Mouse (Mus musculus) urinary bladder, postnatal 25 days (tissue): ENCODE measurements around the gene Mau2.
"Not testable (repeated sequence)": the region's sequence is repeated elsewhere in the genome, so short reads cannot be mapped to it uniquely, and the experiment has no call there.

Source experiments
- DNase-seq: peaks from one replicate; pipeline ENCODE4 v3.0.0; 2022; ENCODE audit warnings: low spot score

Mau2 gene

GRCm38 (mm10) chr8:70042583-70043455, at the start of gene Mau2, which contains the start of gene Sugp1:
Gene Mau2 (minus strand): TSS chr8:70042734.
Gene Sugp1 (plus strand): TSS chr8:70042813.
- DNase-seq, result peak; percentile 96

- DNase-seq, result no peak
Measured at GRCm38 (mm10) chr8:70089296-70089960, 46.9 kb upstream of the Mau2 start.

- DNase-seq, result no peak
Measured at GRCm38 (mm10) chr8:70087836-70088650, 45.5 kb upstream of the Mau2 start.

- DNase-seq, result no peak
Measured at GRCm38 (mm10) chr8:70087237-70087636, 44.7 kb upstream of the Mau2 start.

GRCm38 (mm10) chr8:70086151-70086550, 43.6 kb upstream of the Mau2 start:
- DNase-seq, result no peak

GRCm38 (mm10) chr8:70084191-70085065, 41.9 kb upstream of the Mau2 start:
- no peak for DNase-seq

- peak; percentile 19 for DNase-seq
Measured at GRCm38 (mm10) chr8:70083285-70083684, 40.8 kb upstream of the Mau2 start, which contains the start of gene Hapln4. Gene Hapln4 (plus strand): TSS chr8:70083457.

- DNase-seq, result no peak
Measured at GRCm38 (mm10) chr8:70081976-70082375, 39.4 kb upstream of the Mau2 start.

GRCm38 (mm10) chr8:70073682-70074081, 31.1 kb upstream of the Mau2 start:
- DNase-seq, result no peak

- no peak for DNase-seq
Measured at GRCm38 (mm10) chr8:70073120-70073519, 30.6 kb upstream of the Mau2 start.

GRCm38 (mm10) chr8:70072441-70073069, 30.0 kb upstream of the Mau2 start, which contains the start of gene Tm6sf2:
Gene Tm6sf2 (plus strand): TSS chr8:70072924.
- DNase-seq, result no peak

GRCm38 (mm10) chr8:70071836-70072440, 29.4 kb upstream of the Mau2 start:
- DNase-seq, result no peak

- no peak for DNase-seq
Measured at GRCm38 (mm10) chr8:70057721-70058120, 15.2 kb upstream of the Mau2 start.

- DNase-seq, result not testable (repeated sequence)
Measured at GRCm38 (mm10) chr8:70050434-70050833, 7.9 kb upstream of the Mau2 start.

- no peak for DNase-seq
Measured at GRCm38 (mm10) chr8:70049662-70050061, 7.1 kb upstream of the Mau2 start.

- no peak for DNase-seq
Measured at GRCm38 (mm10) chr8:70043996-70044395, 1.5 kb upstream of the Mau2 start.

- DNase-seq, result peak; percentile 29
Measured at GRCm38 (mm10) chr8:70041885-70042546, 518 bp downstream of the Mau2 start.

- no peak for DNase-seq
Measured at GRCm38 (mm10) chr8:70037994-70038393, 4.5 kb downstream of the Mau2 start.

GRCm38 (mm10) chr8:70030255-70030654, 12.3 kb downstream of the Mau2 start:
- DNase-seq, result no peak

GRCm38 (mm10) chr8:70026151-70026550, 16.4 kb downstream of the Mau2 start:
- DNase-seq, result no peak
